Mouse (Mus musculus): Measurements from ENCODE around the gene Fzd4.

DNA sequence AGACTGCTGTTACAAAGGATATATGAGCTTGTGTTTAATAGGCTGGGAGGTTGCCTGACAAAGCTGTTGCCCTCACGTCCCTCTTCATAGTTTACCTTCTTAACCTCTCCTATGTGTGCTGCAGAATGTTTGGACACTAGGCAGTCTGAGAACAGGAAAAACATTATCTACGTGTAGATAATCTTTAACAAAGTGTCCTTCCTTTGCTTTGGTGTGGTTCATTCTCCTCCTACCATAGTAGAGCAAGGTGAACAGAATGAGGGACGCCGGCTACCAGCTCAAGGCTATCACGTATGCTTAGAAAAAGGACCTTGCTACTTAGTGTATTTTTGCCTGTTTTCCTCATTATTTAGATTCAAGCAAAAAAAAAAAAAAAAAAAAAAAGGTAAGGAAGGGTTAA, 24.6 kb downstream of the Fzd4 start:
- TF ChIP-seq CTCF (IDR thresholded peaks at IDR 0.05; ENCODE audit: borderline replicate concordance, control insufficient read depth, extremely low read depth, insufficient read depth, low read length, poor library complexity): no peak
- TF ChIP-seq POLR2A (IDR thresholded peaks at IDR 0.05; ENCODE audit: control insufficient read depth, extremely low read depth, insufficient read depth, low read length, poor library complexity): no peak

Measured in thymus, adult 2 months (tissue).